Mouse (Mus musculus): ENCODE measurements around the gene Decr2. TPM values are rescaled to one million over a fixed set of nuclear protein-coding genes. Genes with fewer than 3 reads are reported as not detected.

The Decr2 gene
- polyA plus RNA-seq, 1 experiment from 2014 or later: 28.8 TPM

DNA sequence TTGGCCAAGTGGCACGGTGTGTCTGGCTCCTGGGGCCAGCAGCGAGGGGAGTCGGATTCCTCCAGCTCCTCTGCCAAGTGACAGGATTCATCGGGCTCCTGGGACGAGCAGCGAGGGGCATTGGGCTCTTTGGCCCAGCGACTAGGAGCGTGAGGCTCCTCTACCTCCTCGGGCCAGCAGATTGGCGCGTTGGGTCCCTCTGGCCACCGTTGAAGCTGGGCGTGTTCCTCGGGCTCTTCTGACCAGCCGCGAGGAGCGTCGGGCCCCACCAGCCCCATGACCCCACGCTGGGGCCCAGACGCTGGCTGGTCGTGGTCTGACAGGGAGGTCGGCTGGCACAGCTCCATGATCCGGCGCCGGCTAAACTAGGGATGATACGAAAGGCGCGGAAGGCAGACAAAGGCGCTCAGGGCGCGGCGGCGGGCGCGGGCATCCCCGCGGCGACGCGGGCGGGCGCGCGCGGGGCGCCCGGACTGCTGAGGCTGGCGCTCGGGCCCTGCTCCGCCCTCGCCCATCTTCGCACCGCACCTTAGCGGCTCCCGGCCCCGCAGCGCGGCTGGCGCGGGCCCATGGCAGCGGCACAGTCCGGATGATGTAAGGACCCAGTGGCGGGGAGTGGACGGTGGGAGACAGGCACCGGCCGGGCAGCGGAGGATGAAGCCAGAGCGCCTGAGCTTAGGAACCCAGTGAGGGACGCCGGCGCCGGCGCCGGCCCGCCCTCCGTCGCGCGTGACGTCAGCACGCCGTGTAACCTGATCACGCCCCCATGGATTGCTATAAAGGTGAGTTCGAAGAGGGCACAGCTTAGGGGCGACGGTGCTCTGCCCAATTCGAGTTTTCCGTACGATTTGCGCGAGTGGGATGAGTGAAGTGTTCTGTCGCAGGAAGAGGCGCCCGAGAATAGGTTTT lies 21.1 kb downstream of the Decr2 start, which contains the start of gene Rab11fip3:
Gene Rab11fip3 (minus strand): TSS at position 725 of the 909 bp plus-strand sequence.
- ATAC-seq (ENCODE audit: low FRiP score): peak; percentile 93
- H3K27me3 ChIP-seq (ENCODE audit: control insufficient read depth, insufficient read depth, low read length): 0 out of 2 replicates have a peak, but pooled peaks cover 4% of the 10 kb centered on the region
- peak within 1 kb of the TSS; percentile 91 for H3K9ac ChIP-seq
- H3K27ac ChIP-seq: peak within 1 kb of the TSS; percentile 91
- H3K4me3 ChIP-seq (replicated peaks; ENCODE audit: low read length): peak within 1 kb of the TSS; percentile 61
- H3K36me3 ChIP-seq (replicated peaks; ENCODE audit: control insufficient read depth, insufficient read depth): peaks cover 13% of the 10 kb centered on the region
- peaks cover 40% of the 10 kb centered on the region for H3K4me1 ChIP-seq (replicated peaks; ENCODE audit: control insufficient read depth, insufficient read depth, low read length)
- peak; percentile 95 for DNase-seq (ENCODE audit: low spot score)
- under 1% methylated on average over 93 of the region's 94 CpGs for WGBS
- H3K4me2 ChIP-seq (replicated peaks): peak within 1 kb of the TSS; percentile 100
- H3K9me3 ChIP-seq (ENCODE audit: control insufficient read depth, low read length): no peaks in the 10 kb centered on the region

DNA sequence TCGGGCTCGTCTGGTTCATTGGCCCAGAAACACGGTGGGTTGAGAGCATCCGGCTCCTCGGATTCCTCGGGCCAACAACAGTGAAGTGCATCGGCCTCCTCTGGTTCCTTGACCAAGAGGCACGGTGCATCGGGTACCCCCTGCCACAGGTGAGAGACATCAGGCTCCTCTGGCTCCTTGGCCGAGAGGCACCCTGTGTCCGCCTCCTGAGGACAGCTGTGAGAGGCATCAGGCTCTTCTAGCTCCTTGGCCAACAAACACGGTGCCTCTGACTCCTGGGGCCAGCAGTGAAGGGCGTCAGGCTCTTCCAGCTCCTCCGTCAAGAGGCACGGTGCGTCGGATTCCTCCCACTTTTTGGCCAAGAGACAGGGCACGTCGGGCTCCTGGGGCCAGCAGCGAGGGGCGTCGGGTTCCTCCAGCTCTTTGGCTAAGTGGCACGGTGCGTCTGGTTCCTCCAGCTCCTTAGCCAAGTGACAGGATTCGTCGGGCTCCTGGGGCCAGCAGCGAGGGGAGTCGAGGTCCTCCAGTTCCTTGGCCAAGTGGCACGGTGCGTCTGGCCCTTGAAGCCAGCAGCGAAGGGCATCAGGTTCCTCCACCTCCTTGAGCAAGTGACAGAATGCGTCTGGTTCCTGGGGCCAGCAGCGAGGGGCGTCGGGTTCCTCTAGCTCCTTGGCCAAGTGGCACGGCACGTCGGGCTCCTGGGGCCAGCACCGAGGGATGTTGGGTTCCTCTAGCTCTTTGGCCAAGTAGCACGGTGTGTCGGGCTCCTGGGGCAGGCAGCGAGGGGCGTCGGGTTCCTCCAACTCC lies 21.9 kb downstream of the Decr2 start:
- Histone ChIP-seq H3K9ac (peak overlapping the region; percentile 91), H3K4me2 (replicated peaks) (peak overlapping the region; percentile 100), H3K36me3 (replicated peaks; ENCODE audit: control insufficient read depth, insufficient read depth) (peaks cover 22% of the 10 kb centered on the region), H3K27ac (peak overlapping the region; percentile 91), H3K4me1 (replicated peaks; ENCODE audit: control insufficient read depth, insufficient read depth, low read length) (peaks cover 48% of the 10 kb centered on the region), H3K9me3 (ENCODE audit: control insufficient read depth, low read length) (no peaks in the 10 kb centered on the region), H3K27me3 (ENCODE audit: control insufficient read depth, insufficient read depth, low read length) (0 out of 2 replicates have a peak, but pooled peaks cover 4% of the 10 kb centered on the region), H3K4me3 (replicated peaks; ENCODE audit: low read length) (peak overlapping the region; percentile 61)
- ATAC-seq (ENCODE audit: low FRiP score) (peak; percentile 7; the same call in 1 of the 2 replicates), DNase-seq (ENCODE audit: low spot score) (no peak)
- 2% methylated on average over 44 of the region's 44 CpGs for WGBS

DNA sequence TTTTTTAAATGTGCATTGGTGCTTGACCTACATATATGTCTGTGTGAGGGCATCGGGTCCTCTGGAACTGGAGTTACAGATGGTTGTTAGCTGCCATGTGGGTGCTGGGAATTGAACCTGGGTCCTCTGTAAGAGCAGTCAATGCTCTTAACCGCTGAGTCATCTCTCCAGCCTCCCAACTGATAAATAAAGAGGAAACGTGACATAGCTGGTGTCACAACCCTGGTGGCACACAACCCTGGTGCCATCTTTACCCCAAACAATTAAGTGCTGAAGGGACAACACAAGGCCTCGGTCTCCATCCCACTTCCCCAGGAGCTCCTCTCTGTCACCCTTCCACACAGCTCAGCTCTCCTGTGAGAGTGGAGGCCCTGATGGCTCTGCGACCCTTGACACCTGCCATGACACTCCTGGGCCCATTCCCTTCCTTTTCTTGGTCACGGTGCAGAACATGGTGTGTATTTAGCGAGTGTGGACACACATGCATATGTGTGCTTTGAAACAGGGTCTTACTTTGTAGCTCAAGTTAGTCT lies 23.6 kb downstream of the Decr2 start:
- Histone ChIP-seq H3K9ac (peak overlapping the region; percentile 91), H3K4me1 (replicated peaks; ENCODE audit: control insufficient read depth, insufficient read depth, low read length) (peaks cover 61% of the 10 kb centered on the region), H3K27me3 (ENCODE audit: control insufficient read depth, insufficient read depth, low read length) (0 out of 2 replicates have a peak, but pooled peaks cover 4% of the 10 kb centered on the region), H3K9me3 (ENCODE audit: control insufficient read depth, low read length) (no peaks in the 10 kb centered on the region), H3K4me3 (replicated peaks; ENCODE audit: low read length) (peak overlapping the region; percentile 61), H3K27ac (no peak overlapping the region), H3K4me2 (replicated peaks) (peak overlapping the region; percentile 100), H3K36me3 (replicated peaks; ENCODE audit: control insufficient read depth, insufficient read depth) (peaks cover 29% of the 10 kb centered on the region)
- DNase-seq (ENCODE audit: low spot score) (no peak), ATAC-seq (ENCODE audit: low FRiP score) (no peak)
- 92% methylated on average over 7 of the region's 7 CpGs for WGBS

DNA sequence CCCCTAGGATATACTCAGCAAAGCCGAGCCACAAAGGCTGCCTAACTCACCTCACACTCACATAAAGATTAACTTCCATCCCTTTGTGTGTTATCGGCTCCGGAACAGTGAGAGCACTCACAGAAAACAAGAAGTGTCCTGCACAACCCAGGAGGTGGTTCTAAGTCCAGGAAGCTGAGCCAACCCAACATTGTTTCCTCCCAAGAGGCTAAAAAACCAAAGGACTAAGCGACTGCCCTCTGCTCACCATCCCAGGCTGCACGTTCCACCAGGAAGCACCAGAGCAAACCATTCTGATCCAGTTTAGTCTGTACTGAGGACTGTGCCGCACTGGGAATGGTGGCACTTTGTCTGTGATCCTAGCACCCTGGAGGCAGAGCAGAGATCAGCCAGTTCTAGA lies 25.2 kb downstream of the Decr2 start:
- peaks cover 36% of the 10 kb centered on the region for H3K36me3 ChIP-seq (replicated peaks; ENCODE audit: control insufficient read depth, insufficient read depth)
- 64% methylated on average over 6 of the region's 6 CpGs for WGBS
- H3K4me3 ChIP-seq (replicated peaks; ENCODE audit: low read length): peak overlapping the region; percentile 11; the same call in 1 of the 2 replicates
- no peak overlapping the region for H3K27ac ChIP-seq
- H3K9me3 ChIP-seq (ENCODE audit: control insufficient read depth, low read length): no peaks in the 10 kb centered on the region
- 0 out of 2 replicates have a peak overlapping the region, but pooled peaks have one; percentile 13 for H3K9ac ChIP-seq
- H3K4me1 ChIP-seq (replicated peaks; ENCODE audit: control insufficient read depth, insufficient read depth, low read length): peaks cover 60% of the 10 kb centered on the region
- peak overlapping the region; percentile 43 for H3K4me2 ChIP-seq (replicated peaks)
- H3K27me3 ChIP-seq (ENCODE audit: control insufficient read depth, insufficient read depth, low read length): no peaks in the 10 kb centered on the region
- ATAC-seq (ENCODE audit: low FRiP score) (no peak), DNase-seq (ENCODE audit: low spot score) (no peak)

DNA sequence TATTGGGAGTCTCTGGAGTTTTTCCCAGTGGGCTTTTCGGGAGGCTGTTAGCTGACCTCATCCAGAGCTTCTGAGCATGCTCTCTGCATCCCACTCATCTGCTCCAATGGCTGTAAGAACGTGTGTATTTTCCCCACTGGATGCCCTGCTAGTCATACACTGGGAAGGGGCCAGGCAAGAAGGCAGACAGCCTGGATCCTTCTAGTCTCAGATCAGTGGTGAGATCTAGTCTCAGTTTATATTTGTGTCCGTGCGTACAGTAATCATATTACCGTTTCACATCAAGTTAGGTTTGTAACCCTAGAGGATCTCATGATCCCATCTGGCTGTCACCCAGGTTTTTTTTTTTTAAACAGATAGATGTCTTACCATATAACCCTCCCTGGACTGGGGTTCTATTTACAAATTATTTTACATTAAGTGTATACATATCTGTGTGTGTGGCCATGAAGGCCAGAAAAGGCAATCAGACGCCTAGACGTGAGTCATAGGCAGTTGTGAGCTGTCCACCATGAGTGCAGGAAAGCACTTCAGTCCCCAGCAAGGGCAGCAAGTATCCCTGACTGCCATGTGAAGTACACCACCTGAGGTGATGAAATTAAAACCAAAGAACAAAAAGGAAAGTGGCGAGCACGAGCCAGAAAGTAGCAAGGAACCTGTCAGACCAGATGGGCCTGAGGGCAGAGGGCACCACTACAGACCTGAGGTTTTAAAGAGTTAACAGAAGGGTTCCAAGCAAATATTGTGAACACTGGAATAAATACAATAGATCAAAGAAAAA lies 32.2 kb downstream of the Decr2 start:
- H3K4me3 ChIP-seq (replicated peaks; ENCODE audit: low read length): no peak overlapping the region
- H3K4me1 ChIP-seq (replicated peaks; ENCODE audit: control insufficient read depth, insufficient read depth, low read length): peaks cover 14% of the 10 kb centered on the region; the same call in 1 of the 2 replicates
- peaks cover 62% of the 10 kb centered on the region for H3K36me3 ChIP-seq (replicated peaks; ENCODE audit: control insufficient read depth, insufficient read depth)
- DNase-seq (ENCODE audit: low spot score) (no peak), ATAC-seq (ENCODE audit: low FRiP score) (no peak)
- no peak overlapping the region for H3K4me2 ChIP-seq (replicated peaks)
- no peaks in the 10 kb centered on the region for H3K9me3 ChIP-seq (ENCODE audit: control insufficient read depth, low read length)
- no peak overlapping the region for H3K27ac ChIP-seq
- 86% methylated on average over 9 of the region's 9 CpGs for WGBS
- H3K27me3 ChIP-seq (ENCODE audit: control insufficient read depth, insufficient read depth, low read length): no peaks in the 10 kb centered on the region
- no peak overlapping the region for H3K9ac ChIP-seq

DNA sequence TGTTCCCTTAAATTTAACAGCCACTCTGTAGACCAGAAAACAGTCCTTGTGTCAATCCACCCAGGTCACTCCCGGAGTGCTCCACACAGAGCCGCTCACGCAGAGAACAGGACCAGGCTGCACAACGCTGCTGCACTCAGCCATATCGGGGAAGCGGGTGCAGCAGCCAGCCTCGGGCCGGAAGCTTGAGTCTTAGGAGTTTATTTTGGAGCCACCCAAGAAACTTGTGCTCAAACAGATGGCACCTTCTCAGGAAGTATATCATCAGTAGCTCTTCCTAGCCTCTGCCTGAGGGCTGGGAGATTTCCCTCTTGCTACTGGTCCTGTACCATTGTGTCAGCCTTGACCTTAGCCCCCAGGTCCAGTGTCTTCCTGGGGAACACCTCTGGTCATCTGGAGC lies 32.9 kb downstream of the Decr2 start:
- Histone ChIP-seq H3K4me3 (replicated peaks; ENCODE audit: low read length) (no peak overlapping the region), H3K27me3 (ENCODE audit: control insufficient read depth, insufficient read depth, low read length) (no peaks in the 10 kb centered on the region), H3K9ac (no peak overlapping the region), H3K27ac (no peak overlapping the region), H3K36me3 (replicated peaks; ENCODE audit: control insufficient read depth, insufficient read depth) (peaks cover 56% of the 10 kb centered on the region), H3K4me2 (replicated peaks) (no peak overlapping the region), H3K4me1 (replicated peaks; ENCODE audit: control insufficient read depth, insufficient read depth, low read length) (peaks cover 9% of the 10 kb centered on the region; the same call in 1 of the 2 replicates), H3K9me3 (ENCODE audit: control insufficient read depth, low read length) (no peaks in the 10 kb centered on the region)
- WGBS: 94% methylated on average over 8 of the region's 8 CpGs
- DNase-seq (ENCODE audit: low spot score) (no peak), ATAC-seq (ENCODE audit: low FRiP score) (no peak)

DNA sequence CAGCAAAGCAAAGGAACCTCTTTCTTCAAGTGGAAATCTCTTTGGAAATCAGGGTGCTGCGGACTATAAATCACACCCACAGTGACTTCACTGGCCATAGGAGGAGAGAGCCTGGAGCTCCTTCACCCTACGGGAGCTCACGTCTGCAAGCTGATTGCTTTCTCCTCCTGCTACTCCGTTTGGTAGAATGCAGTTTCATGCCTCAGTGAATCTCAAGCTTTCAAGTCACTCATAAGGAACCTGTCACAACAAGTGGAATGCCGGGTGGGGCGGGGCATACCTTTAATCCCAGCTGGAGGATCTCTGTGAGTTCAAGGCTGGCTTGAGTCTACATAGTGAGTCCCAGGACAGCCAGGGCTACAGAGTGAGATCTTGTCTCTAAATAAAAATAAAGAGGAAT lies 35.0 kb downstream of the Decr2 start:
- no peak overlapping the region for H3K4me3 ChIP-seq (replicated peaks; ENCODE audit: low read length)
- no peaks in the 10 kb centered on the region; the same call in 1 of the 2 replicates for H3K4me1 ChIP-seq (replicated peaks; ENCODE audit: control insufficient read depth, insufficient read depth, low read length)
- H3K9me3 ChIP-seq (ENCODE audit: control insufficient read depth, low read length): no peaks in the 10 kb centered on the region
- 59% methylated on average over 6 of the region's 6 CpGs for WGBS
- H3K27me3 ChIP-seq (ENCODE audit: control insufficient read depth, insufficient read depth, low read length): no peaks in the 10 kb centered on the region
- peaks cover 54% of the 10 kb centered on the region for H3K36me3 ChIP-seq (replicated peaks; ENCODE audit: control insufficient read depth, insufficient read depth)
- no peak overlapping the region for H3K9ac ChIP-seq
- no peak overlapping the region for H3K4me2 ChIP-seq (replicated peaks)
- no peak overlapping the region for H3K27ac ChIP-seq
- no peak for DNase-seq (ENCODE audit: low spot score)
- ATAC-seq (ENCODE audit: low FRiP score): no peak

DNA sequence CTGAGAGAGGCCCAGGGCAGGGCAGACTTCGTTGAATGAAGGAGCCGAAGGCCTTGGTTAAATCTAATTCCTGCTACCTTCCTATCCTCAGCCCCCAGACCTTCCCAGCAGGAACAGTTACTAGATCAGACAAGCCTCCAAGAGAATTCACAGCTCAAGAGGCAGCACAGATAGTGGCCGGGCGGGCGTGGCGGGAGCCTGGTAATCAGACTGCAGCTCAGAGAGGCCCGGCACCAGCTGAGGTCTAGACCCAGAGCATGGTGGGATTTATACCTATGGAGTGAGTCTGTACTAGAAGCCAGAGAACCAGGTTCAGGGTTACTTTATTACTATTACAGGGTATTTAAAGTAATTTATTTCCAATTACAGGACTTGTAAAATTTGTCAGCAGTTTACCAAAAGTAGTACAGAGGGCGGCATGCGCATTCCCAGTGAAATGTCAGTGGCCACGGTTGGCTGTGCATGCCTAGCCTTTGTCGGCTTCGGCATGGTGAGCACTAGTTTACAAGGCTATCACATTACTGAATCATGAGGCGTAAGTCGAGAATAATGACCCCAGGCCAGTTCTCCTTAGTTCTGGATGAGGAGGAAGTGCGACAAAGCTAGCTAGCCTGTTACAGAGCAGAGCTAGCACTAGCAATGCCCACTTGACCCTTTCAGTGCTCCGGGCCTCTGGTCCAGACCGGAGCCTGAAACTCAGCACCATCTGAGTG lies 35.8 kb downstream of the Decr2 start:
- Histone ChIP-seq H3K36me3 (replicated peaks; ENCODE audit: control insufficient read depth, insufficient read depth) (peaks cover 45% of the 10 kb centered on the region), H3K4me2 (replicated peaks) (no peak overlapping the region), H3K4me3 (replicated peaks; ENCODE audit: low read length) (no peak overlapping the region), H3K9me3 (ENCODE audit: control insufficient read depth, low read length) (no peaks in the 10 kb centered on the region), H3K9ac (no peak overlapping the region), H3K27me3 (ENCODE audit: control insufficient read depth, insufficient read depth, low read length) (no peaks in the 10 kb centered on the region), H3K4me1 (replicated peaks; ENCODE audit: control insufficient read depth, insufficient read depth, low read length) (no peaks in the 10 kb centered on the region; the same call in 1 of the 2 replicates), H3K27ac (no peak overlapping the region)
- DNase-seq (ENCODE audit: low spot score) (no peak), ATAC-seq (ENCODE audit: low FRiP score) (no peak)
- WGBS: 78% methylated on average over 17 of the region's 17 CpGs

All from hindbrain, embryonic 14.5 days (tissue).